Mouse (Mus musculus) left cerebral cortex, postnatal 25 days (tissue): ENCODE results near the gene Trappc10. TPM values are rescaled to one million over a fixed set of nuclear protein-coding genes. Genes with fewer than 3 reads are reported as not detected.

Experiments used
- DNase-seq, 2 experiments: peaks; one replicate each; pipeline ENCODE4 v3.0.0; 2022; ENCODE audit warnings: low spot score in 2 of 2, mixed read lengths in 1 of 2
- intact Hi-C: fragments of 180-260 bp; cut with DNase I; formaldehyde crosslinking; loops from one replicate; pipeline ENCODE4 v1.15.1; 2025
- total RNA-seq, 2 experiments: library from RNA; stranded (reverse); gene quantifications; 2 replicates each; pipeline ENCODE4 v1.2.3; 2021

Gene Trappc10
- total RNA-seq, 2 experiments from 2014 or later = 81.1 to 87.2 TPM

- intact Hi-C loops = no loop called here
- DNase-seq = no peak
Observed at GRCm38 (mm10) chr10:78259702-78260101, 15.3 kb upstream of the Trappc10 start.

- DNase-seq = no peak
- intact Hi-C loops = no loop called here
Observed at GRCm38 (mm10) chr10:78259230-78259629, 14.8 kb upstream of the Trappc10 start.

GRCm38 (mm10) chr10:78258142-78258675 lies 13.8 kb upstream of the Trappc10 start:
- DNase-seq = no peak
- intact Hi-C loops = no loop called here

- intact Hi-C loops = no loop called here
- peak in 1 of 2 experiments; percentile 69 for DNase-seq
Observed at GRCm38 (mm10) chr10:78255646-78256059, 11.2 kb upstream of the Trappc10 start.

GRCm38 (mm10) chr10:78247206-78247605 lies 2.8 kb upstream of the Trappc10 start:
- intact Hi-C loops = loop anchor here (10.0 kb wide), 1 partner anchor 328 kb away; the partner anchor contains the start of gene Ilvbl
- DNase-seq = no peak

GRCm38 (mm10) chr10:78246725-78247124 lies 2.3 kb upstream of the Trappc10 start:
- DNase-seq = no peak
- intact Hi-C loops = loop anchor here (10.0 kb wide), 1 partner anchor 328 kb away; the partner anchor contains the start of gene Ilvbl

GRCm38 (mm10) chr10:78245225-78245547 lies 745 bp upstream of the Trappc10 start:
- no peak for DNase-seq
- intact Hi-C loops = loop anchor here (10.0 kb wide), 1 partner anchor 330 kb away; the partner anchor contains the start of gene Ilvbl

- no peak for DNase-seq
- intact Hi-C loops = loop anchor here (10.0 kb wide), 1 partner anchor 331 kb away; the partner anchor contains the start of gene Ilvbl
Observed at GRCm38 (mm10) chr10:78244058-78244437, 393 bp downstream of the Trappc10 start.

GRCm38 (mm10) chr10:78238926-78239325 lies 5.5 kb downstream of the Trappc10 start:
- intact Hi-C loops = no loop called here

GRCm38 (mm10) chr10:78238297-78238696 lies 6.1 kb downstream of the Trappc10 start:
- intact Hi-C loops = no loop called here
- DNase-seq = peak in 1 of 2 experiments; percentile 82

More at GRCm38 (mm10) chr10:78238926-78239325, 5.5 kb downstream of the Trappc10 start:
- DNase-seq = no peak

- intact Hi-C loops = no loop called here
- DNase-seq = no peak
Observed at GRCm38 (mm10) chr10:78237809-78238208, 6.6 kb downstream of the Trappc10 start.

GRCm38 (mm10) chr10:78236885-78237629 lies 7.4 kb downstream of the Trappc10 start:
- intact Hi-C loops = no loop called here
- DNase-seq = no peak

GRCm38 (mm10) chr10:78233756-78234155 lies 10.7 kb downstream of the Trappc10 start:
- DNase-seq = no peak
- intact Hi-C loops = no loop called here

- no peak for DNase-seq
- intact Hi-C loops = no loop called here
Observed at GRCm38 (mm10) chr10:78233161-78233560, 11.3 kb downstream of the Trappc10 start.

GRCm38 (mm10) chr10:78232301-78232980 lies 12.0 kb downstream of the Trappc10 start:
- intact Hi-C loops = no loop called here
- no peak for DNase-seq

GRCm38 (mm10) chr10:78228560-78228928 lies 15.9 kb downstream of the Trappc10 start:
- no peak for DNase-seq
- intact Hi-C loops = no loop called here

- intact Hi-C loops = no loop called here
- no peak for DNase-seq
Observed at GRCm38 (mm10) chr10:78227875-78228559, 16.4 kb downstream of the Trappc10 start.

GRCm38 (mm10) chr10:78224136-78224535 lies 20.3 kb downstream of the Trappc10 start:
- no peak for DNase-seq

GRCm38 (mm10) chr10:78222908-78223307 lies 21.5 kb downstream of the Trappc10 start:
- intact Hi-C loops = no loop called here
- no peak for DNase-seq

More at GRCm38 (mm10) chr10:78224136-78224535, 20.3 kb downstream of the Trappc10 start:
- intact Hi-C loops = no loop called here

- peak in 1 of 2 experiments; percentile 59 for DNase-seq
- intact Hi-C loops = no loop called here
Observed at GRCm38 (mm10) chr10:78221315-78221714, 23.1 kb downstream of the Trappc10 start.
